Mouse (Mus musculus) MEL (cell line): ENCODE data around the gene Ywhab.

Source experiments
- CTCF ChIP-seq, 3 experiments: IDR thresholded peaks in 2 of 3; conservative IDR thresholded peaks in 1 of 3; 2 replicates each; pipeline ENCODE4 v1.5.1; 2011 to 2012; ENCODE audit warnings: low read length in 3 of 3, low read depth in 2 of 3, mild to moderate bottlenecking in 2 of 3, improper control_type of control experiment in 1 of 3, inconsistent platforms in 1 of 3, mixed read lengths in 1 of 3, moderate library complexity in 1 of 3; ENCODE audit not compliant: control insufficient read depth in 1 of 3, insufficient read depth in 1 of 3, poor library complexity in 1 of 3, severe bottlenecking in 1 of 3
- ELF1 ChIP-seq: IDR thresholded peaks from 2 replicates; pipeline ENCODE4 v1.6.1; 2014; ENCODE audit warnings: low read depth, mild to moderate bottlenecking, inconsistent platforms, low read length, improper control_type of control experiment, moderate library complexity
- EP300 ChIP-seq, 2 experiments: IDR thresholded peaks; 2 replicates each; pipeline ENCODE4 v1.6.1; 2011; ENCODE audit warnings: improper control_type of control experiment in 2 of 2, low read length in 2 of 2, low read depth in 1 of 2, mild to moderate bottlenecking in 1 of 2
- GABPA ChIP-seq: IDR thresholded peaks from 2 replicates; pipeline ENCODE4 v1.6.1; 2012; ENCODE audit warnings: low read depth, mild to moderate bottlenecking, inconsistent platforms, low read length, improper control_type of control experiment, moderate library complexity
- GATA1 ChIP-seq: IDR thresholded peaks from 2 replicates; pipeline ENCODE4 v1.6.1; 2011; ENCODE audit warnings: low read depth, low read length, improper control_type of control experiment
- NRF1 ChIP-seq: IDR thresholded peaks from 2 replicates; pipeline ENCODE4 v1.6.1; 2014; ENCODE audit warnings: low read depth, mild to moderate bottlenecking, inconsistent platforms, low read length, improper control_type of control experiment, moderate library complexity; ENCODE audit not compliant: poor library complexity, insufficient read depth, severe bottlenecking
- POLR2A ChIP-seq, 2 experiments: IDR thresholded peaks; 2 replicates each; pipeline ENCODE4 v1.6.1; 2011 to 2012; ENCODE audit warnings: low read length in 2 of 2, mild to moderate bottlenecking in 2 of 2, control low read depth in 1 of 2, improper control_type of control experiment in 1 of 2, low read depth in 1 of 2, moderate library complexity in 1 of 2; ENCODE audit not compliant: control insufficient read depth in 1 of 2, insufficient read depth in 1 of 2, poor library complexity in 1 of 2
- SMC3 ChIP-seq: IDR thresholded peaks from 2 replicates; pipeline ENCODE4 v1.6.1; 2011; ENCODE audit warnings: low read depth, low read length, improper control_type of control experiment
- TAL1 ChIP-seq: IDR thresholded peaks from 2 replicates; pipeline ENCODE4 v1.6.1; 2012; ENCODE audit warnings: mild to moderate bottlenecking, inconsistent platforms, low read length, moderate library complexity, mixed read lengths
- USF1 ChIP-seq: IDR thresholded peaks from 2 replicates; pipeline ENCODE4 v1.6.1; 2014; ENCODE audit warnings: low read depth, mild to moderate bottlenecking, inconsistent platforms, low read length, improper control_type of control experiment, moderate library complexity

DNA sequence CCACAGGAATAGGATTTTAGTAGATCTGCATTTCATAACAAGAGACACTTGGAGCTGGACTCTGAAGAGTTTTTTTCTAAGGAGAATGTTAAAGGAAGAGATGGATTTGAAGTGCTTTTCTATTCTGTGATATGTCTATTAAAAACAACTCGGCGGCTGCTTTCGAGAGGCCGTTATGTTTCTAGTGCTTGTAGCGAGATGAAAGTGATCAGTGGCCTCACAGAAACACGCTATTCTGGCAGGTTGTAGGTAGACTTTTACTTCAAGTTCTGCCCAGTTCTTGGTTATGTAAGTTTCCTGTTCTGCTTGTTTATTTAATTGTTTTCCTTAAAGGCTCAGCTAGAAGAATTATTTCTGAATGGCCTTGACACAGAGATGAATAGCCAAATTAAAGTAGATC, 4.2 kb downstream of the Ywhab start:
- TF ChIP-seq USF1, result no peak
- no peak for TF ChIP-seq CTCF (IDR thresholded peaks at IDR 0.05 in 2 of 3, conservative IDR thresholded peaks at IDR 0.05 in 1 of 3; ENCODE audit: control insufficient read depth in 1 of 3, insufficient read depth in 1 of 3, low read depth in 2 of 3, low read length in 3 of 3, poor library complexity in 1 of 3, severe bottlenecking in 1 of 3)
- TF ChIP-seq TAL1, result no peak
- TF ChIP-seq NRF1, result no peak
- TF ChIP-seq ELF1, result no peak
- TF ChIP-seq POLR2A (IDR thresholded peaks at IDR 0.05; ENCODE audit: control insufficient read depth in 1 of 2, insufficient read depth in 1 of 2, low read depth in 1 of 2, low read length in 2 of 2, poor library complexity in 1 of 2), result no peak
- TF ChIP-seq GATA1, result no peak
- no peak for TF ChIP-seq EP300 (IDR thresholded peaks at IDR 0.05; ENCODE audit: low read depth in 1 of 2, low read length in 2 of 2)
- no peak for TF ChIP-seq GABPA
- TF ChIP-seq SMC3, result no peak
